Mouse (Mus musculus): ENCODE results near the gene Hcrt.

Gene Hcrt

GRCm38 (mm10) chr11:100769980-100770379, 7.2 kb upstream of the Hcrt start:
- no peak for DNase-seq (ENCODE audit: inconsistent age in 2 of 2, low spot score in 1 of 2)

GRCm38 (mm10) chr11:100767871-100768270, 5.1 kb upstream of the Hcrt start:
- no peak for DNase-seq (ENCODE audit: inconsistent age in 2 of 2, low spot score in 1 of 2)

GRCm38 (mm10) chr11:100766726-100767125, 4.0 kb upstream of the Hcrt start:
- DNase-seq (ENCODE audit: inconsistent age in 2 of 2, low spot score in 1 of 2) = no peak

- peak; percentile 93 to 98 for DNase-seq (ENCODE audit: inconsistent age in 2 of 2, low spot score in 1 of 2)
Measured at GRCm38 (mm10) chr11:100761547-100762045, 1.1 kb downstream of the Hcrt start.

- DNase-seq (ENCODE audit: inconsistent age in 2 of 2, low spot score in 1 of 2) = peak; percentile 62 to 79
Measured at GRCm38 (mm10) chr11:100759611-100760233, 3.0 kb downstream of the Hcrt start, which contains the start of gene Kcnh4. Kcnh4 (minus strand) TSS chr11:100759942.

GRCm38 (mm10) chr11:100758707-100759610, 3.8 kb downstream of the Hcrt start:
- DNase-seq (ENCODE audit: inconsistent age in 2 of 2, low spot score in 1 of 2) = peak; percentile 45 to 82

- DNase-seq (ENCODE audit: inconsistent age in 2 of 2, low spot score in 1 of 2) = no peak
Measured at GRCm38 (mm10) chr11:100757566-100757965, 5.2 kb downstream of the Hcrt start.

- no peak for DNase-seq (ENCODE audit: inconsistent age in 2 of 2, low spot score in 1 of 2)
Measured at GRCm38 (mm10) chr11:100756476-100756875, 6.3 kb downstream of the Hcrt start.

- no peak for DNase-seq (ENCODE audit: inconsistent age in 2 of 2, low spot score in 1 of 2)
Measured at GRCm38 (mm10) chr11:100754693-100755057, 8.1 kb downstream of the Hcrt start.

- no peak for DNase-seq (ENCODE audit: inconsistent age in 2 of 2, low spot score in 1 of 2)
Measured at GRCm38 (mm10) chr11:100754021-100754692, 8.6 kb downstream of the Hcrt start.

GRCm38 (mm10) chr11:100752294-100752693, 10.4 kb downstream of the Hcrt start:
- no peak for DNase-seq (ENCODE audit: inconsistent age in 2 of 2, low spot score in 1 of 2)

GRCm38 (mm10) chr11:100750127-100750526, 12.6 kb downstream of the Hcrt start:
- no peak for DNase-seq (ENCODE audit: inconsistent age in 2 of 2, low spot score in 1 of 2)

GRCm38 (mm10) chr11:100749469-100749868, 13.3 kb downstream of the Hcrt start:
- DNase-seq (ENCODE audit: inconsistent age in 2 of 2, low spot score in 1 of 2) = peak in 1 of 2 experiments; percentile 55

GRCm38 (mm10) chr11:100748620-100749019, 14.1 kb downstream of the Hcrt start:
- no peak for DNase-seq (ENCODE audit: inconsistent age in 2 of 2, low spot score in 1 of 2)

- DNase-seq (ENCODE audit: inconsistent age in 2 of 2, low spot score in 1 of 2) = no peak
Measured at GRCm38 (mm10) chr11:100747114-100747513, 15.6 kb downstream of the Hcrt start.

- DNase-seq (ENCODE audit: inconsistent age in 2 of 2, low spot score in 1 of 2) = no peak
Measured at GRCm38 (mm10) chr11:100746546-100746945, 16.2 kb downstream of the Hcrt start.

- DNase-seq (ENCODE audit: inconsistent age in 2 of 2, low spot score in 1 of 2) = peak; percentile 54 to 79
Measured at GRCm38 (mm10) chr11:100745085-100745484, 17.6 kb downstream of the Hcrt start.

GRCm38 (mm10) chr11:100741348-100741747, 21.4 kb downstream of the Hcrt start:
- DNase-seq (ENCODE audit: inconsistent age in 2 of 2, low spot score in 1 of 2) = no peak

GRCm38 (mm10) chr11:100738749-100739148, 24.0 kb downstream of the Hcrt start:
- DNase-seq (ENCODE audit: inconsistent age in 2 of 2, low spot score in 1 of 2) = no peak

- DNase-seq (ENCODE audit: inconsistent age in 2 of 2, low spot score in 1 of 2) = peak; percentile 99 to 100
Measured at GRCm38 (mm10) chr11:100738066-100738604, 24.6 kb downstream of the Hcrt start, which contains the start of gene Rab5c. Rab5c (minus strand) TSS chr11:100738215.

- no peak for DNase-seq (ENCODE audit: inconsistent age in 2 of 2, low spot score in 1 of 2)
Measured at GRCm38 (mm10) chr11:100737105-100737733, 25.5 kb downstream of the Hcrt start.

All from adrenal gland, adult (tissue).